Mouse (Mus musculus): ENCODE results near the gene Ddn.

GRCm38 (mm10) chr15:98833281-98833680 is 24.0 kb upstream of the Ddn start:
- TF ChIP-seq POLR2A (IDR thresholded peaks at IDR 0.05; ENCODE audit: insufficient read depth, low read depth, low read length) (no peak), CTCF (IDR thresholded peaks at IDR 0.05; ENCODE audit: insufficient read depth, low read depth, low read length) (no peak)

All from olfactory bulb, adult 2 months (tissue).